Mouse (Mus musculus): Measurements from ENCODE around the gene Abhd2. TPM values are rescaled to one million over a fixed set of nuclear protein-coding genes. Genes with fewer than 3 reads are reported as not detected.

Abhd2 gene
- polyA plus RNA-seq, 1 experiment from 2014 or later = 15.7 TPM

DNA sequence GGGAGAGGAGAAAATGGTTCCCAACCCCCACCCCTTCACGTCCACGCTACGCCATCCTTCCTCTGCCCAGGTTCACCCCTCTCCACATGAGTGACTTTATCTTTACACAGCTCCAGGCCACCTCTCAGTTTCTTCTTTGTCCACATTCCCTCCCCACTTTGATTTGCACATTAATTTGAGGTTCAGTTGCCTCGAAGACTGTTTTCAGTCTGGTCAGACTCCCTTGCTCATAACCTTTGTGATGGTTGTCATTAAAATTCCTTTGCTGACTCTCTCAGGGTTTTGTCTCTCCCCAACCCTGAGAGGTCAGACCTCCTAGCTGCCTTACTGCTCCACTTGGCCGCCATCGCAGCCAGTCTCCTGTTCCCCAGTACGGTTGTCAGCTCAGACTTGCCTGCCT lies 121.7 kb downstream of the Abhd2 start:
- WGBS = 69% methylated on average over 7 of the region's 7 CpGs
- Histone ChIP-seq H3K4me2 (no peak overlapping the region), H3K4me1 (replicated peaks) (peaks cover 27% of the 10 kb centered on the region), H3K9me3 (no peaks in the 10 kb centered on the region), H3K4me3 (no peak overlapping the region), H3K27me3 (no peaks in the 10 kb centered on the region), H3K9ac (no peak overlapping the region), H3K27ac (replicated peaks) (no peak overlapping the region), H3K36me3 (no peaks in the 10 kb centered on the region)
- no peak for ATAC-seq (ENCODE audit: low read depth)

DNA sequence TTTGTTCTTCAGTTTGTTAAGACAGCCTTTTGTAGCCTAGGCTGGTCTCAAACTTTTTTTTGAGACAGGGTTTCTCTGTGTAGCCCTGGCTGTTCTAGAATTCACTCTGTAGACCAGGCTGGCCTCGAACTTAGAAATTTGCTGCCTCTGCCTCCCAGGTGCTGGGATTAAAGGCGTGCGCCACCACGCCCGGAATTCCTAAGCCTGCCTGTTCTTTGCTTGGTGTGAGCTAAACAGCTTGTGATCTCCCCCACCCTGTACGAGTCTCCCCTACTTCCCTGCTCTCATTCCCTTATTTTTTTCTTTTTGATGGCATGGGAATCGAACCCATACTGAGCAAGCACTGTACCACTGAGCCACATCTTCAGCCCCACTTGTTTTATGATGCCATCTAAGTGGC lies 122.2 kb downstream of the Abhd2 start:
- no peak overlapping the region for H3K4me2 ChIP-seq
- no peaks in the 10 kb centered on the region for H3K9me3 ChIP-seq
- ATAC-seq (ENCODE audit: low read depth) = no peak
- peaks cover 27% of the 10 kb centered on the region for H3K4me1 ChIP-seq (replicated peaks)
- 88% methylated on average over 7 of the region's 7 CpGs for WGBS
- no peaks in the 10 kb centered on the region for H3K27me3 ChIP-seq
- H3K4me3 ChIP-seq = no peak overlapping the region
- no peaks in the 10 kb centered on the region for H3K36me3 ChIP-seq
- H3K27ac ChIP-seq (replicated peaks) = no peak overlapping the region
- H3K9ac ChIP-seq = no peak overlapping the region

DNA sequence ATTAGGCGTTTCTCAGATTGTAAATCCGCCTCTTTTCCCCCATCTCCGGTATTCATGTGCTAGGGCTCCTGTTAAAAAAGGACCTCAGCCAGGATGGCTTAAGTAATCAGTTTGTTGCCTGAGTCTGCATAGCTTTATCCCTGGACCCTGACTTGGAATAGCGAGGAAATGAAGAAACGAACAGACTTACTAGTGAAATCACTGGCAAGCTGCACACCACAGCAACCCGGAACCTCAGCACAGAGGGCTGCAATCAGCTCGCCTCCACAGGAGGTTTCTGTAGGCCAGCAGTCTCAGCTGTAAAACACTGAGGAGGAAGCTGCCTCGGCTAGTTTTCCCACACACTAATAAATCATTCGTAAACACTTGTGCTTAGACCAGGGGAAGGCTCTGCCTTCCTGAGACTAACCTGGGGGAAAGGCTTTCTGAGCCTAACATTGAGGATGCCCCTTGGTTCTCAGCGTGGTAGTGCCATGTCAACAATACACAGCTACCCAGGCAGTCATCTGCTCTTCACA lies 124.5 kb downstream of the Abhd2 start:
- H3K27ac ChIP-seq (replicated peaks) = peak overlapping the region; percentile 3; the same call in 1 of the 2 replicates
- WGBS = 43% methylated on average over 10 of the region's 10 CpGs
- H3K4me2 ChIP-seq = no peak overlapping the region
- H3K9ac ChIP-seq = no peak overlapping the region
- no peaks in the 10 kb centered on the region for H3K36me3 ChIP-seq
- H3K9me3 ChIP-seq = no peaks in the 10 kb centered on the region
- H3K4me3 ChIP-seq = no peak overlapping the region
- peak; percentile 32; the same call in 1 of the 2 replicates for ATAC-seq (ENCODE audit: low read depth)
- H3K4me1 ChIP-seq (replicated peaks) = peaks cover 18% of the 10 kb centered on the region
- no peaks in the 10 kb centered on the region for H3K27me3 ChIP-seq

DNA sequence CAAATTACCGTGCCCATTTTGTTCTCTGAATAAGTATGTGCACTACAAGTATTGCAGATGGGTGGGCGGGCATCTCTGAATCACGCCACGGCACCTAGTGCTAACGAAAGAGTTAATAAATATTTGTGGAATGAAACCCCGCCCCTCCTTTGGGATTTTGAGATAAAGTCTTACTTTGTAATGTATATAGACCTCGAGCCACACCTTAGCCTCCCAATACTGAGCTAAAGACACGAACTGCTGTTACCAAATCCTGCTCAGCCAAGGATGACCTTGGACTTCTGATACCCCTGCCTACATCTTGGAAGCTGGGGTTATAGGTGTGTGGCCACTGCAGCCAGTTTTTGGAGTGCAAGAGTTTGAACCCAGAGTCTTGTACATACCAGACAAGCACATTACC lies 125.4 kb downstream of the Abhd2 start:
- ATAC-seq (ENCODE audit: low read depth) = no peak
- Histone ChIP-seq H3K9ac (no peak overlapping the region), H3K4me1 (replicated peaks) (peaks cover 11% of the 10 kb centered on the region), H3K36me3 (no peaks in the 10 kb centered on the region), H3K4me3 (no peak overlapping the region), H3K27me3 (no peaks in the 10 kb centered on the region), H3K27ac (replicated peaks) (no peak overlapping the region), H3K4me2 (no peak overlapping the region), H3K9me3 (no peaks in the 10 kb centered on the region)
- 83% methylated on average over 8 of the region's 8 CpGs for WGBS

DNA sequence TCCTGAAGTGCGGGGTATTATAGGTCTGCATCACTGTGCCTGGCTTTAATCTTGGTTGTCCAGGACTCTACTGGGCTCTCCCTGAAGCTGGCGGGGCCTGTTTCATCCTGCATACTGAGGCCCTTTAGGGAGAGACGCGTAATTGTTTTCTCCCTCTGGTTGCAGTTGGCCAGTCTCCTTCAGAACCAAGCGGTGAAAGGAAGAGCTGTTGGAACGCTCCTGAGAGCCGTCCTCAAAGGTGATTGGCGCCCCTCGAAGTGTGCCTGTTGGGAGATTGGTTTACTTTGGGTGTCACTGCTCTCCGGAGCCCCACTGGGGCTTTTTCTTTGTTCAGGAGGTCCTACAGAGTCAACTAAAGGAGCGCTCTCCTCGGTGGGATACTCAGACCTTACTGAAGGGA lies 126.0 kb downstream of the Abhd2 start:
- no peak overlapping the region for H3K27ac ChIP-seq (replicated peaks)
- peaks cover 11% of the 10 kb centered on the region for H3K4me1 ChIP-seq (replicated peaks)
- ATAC-seq (ENCODE audit: low read depth) = no peak
- no peaks in the 10 kb centered on the region for H3K36me3 ChIP-seq
- no peaks in the 10 kb centered on the region for H3K9me3 ChIP-seq
- no peak overlapping the region for H3K4me3 ChIP-seq
- no peak overlapping the region for H3K9ac ChIP-seq
- no peak overlapping the region for H3K4me2 ChIP-seq
- 74% methylated on average over 12 of the region's 12 CpGs for WGBS
- H3K27me3 ChIP-seq = no peaks in the 10 kb centered on the region

DNA sequence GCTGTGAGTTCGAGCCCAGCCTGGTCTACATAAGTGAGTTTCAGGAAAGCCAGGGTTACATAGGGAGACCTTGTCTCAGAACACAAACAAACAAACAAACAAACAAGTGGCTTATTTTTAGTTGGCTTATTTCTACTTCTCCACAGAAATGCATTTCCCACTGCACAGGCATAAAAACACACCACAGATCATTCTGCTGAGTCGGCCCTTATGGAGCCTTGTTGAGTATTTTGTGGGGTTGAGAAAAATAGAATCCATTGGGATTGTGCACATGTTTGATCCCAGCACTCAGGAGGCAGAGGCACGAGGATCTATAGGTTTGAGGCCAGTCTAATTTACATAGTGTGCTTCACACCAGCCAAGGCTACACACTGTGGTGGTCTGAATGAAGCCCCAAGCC lies 127.3 kb downstream of the Abhd2 start:
- Histone ChIP-seq H3K36me3 (no peaks in the 10 kb centered on the region), H3K9me3 (no peaks in the 10 kb centered on the region), H3K4me2 (no peak overlapping the region), H3K4me3 (no peak overlapping the region), H3K27me3 (no peaks in the 10 kb centered on the region), H3K9ac (no peak overlapping the region), H3K4me1 (replicated peaks) (peaks cover 11% of the 10 kb centered on the region), H3K27ac (replicated peaks) (no peak overlapping the region)
- ATAC-seq (ENCODE audit: low read depth) = no peak
- 85% methylated on average over 3 of the region's 3 CpGs for WGBS

DNA sequence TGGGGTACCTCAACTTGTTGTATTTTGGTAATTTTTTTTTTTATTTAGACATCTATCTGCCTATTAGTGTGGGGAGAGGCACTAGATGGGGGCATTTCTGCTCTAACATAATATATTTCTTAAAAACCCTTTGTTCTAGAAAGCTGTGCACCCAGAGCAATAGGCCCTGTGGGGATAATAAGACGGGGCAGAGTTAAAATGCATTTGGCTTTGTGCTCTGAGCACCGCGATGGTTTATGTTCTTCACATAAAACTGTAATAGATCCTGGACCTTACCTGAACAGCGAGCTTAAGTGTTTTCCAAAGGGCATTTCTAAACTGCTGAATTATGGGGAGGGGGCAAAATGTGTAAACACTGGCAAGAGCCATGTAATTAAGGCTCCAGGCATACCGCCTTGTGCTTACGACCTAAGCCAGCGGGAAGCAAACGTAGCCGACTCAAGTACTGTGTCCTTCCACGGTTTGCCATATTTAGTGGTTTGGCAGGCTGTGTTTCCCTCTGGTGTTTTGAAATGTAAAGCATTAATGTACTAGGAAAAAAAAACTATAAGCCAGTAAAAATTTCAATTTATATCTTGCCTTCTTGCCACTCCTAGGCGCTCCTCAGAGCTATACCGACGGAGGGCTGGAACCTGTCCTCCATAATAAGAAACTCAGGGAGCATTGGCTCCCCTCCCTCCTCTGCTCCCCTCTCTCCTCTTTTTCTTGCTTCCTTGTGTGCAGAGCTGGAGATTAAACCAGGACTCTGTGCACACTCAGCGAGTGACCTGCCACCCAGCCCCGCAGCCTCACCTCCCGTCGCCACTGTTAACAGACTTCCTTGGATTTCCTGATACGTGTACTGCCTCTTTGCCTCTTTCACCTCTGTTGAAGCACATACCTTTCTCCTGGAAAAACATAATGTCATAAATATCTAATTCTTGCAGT lies 141.7 kb downstream of the Abhd2 start:
- Histone ChIP-seq H3K27me3 (no peaks in the 10 kb centered on the region), H3K36me3 (no peaks in the 10 kb centered on the region), H3K4me1 (replicated peaks) (peaks cover 19% of the 10 kb centered on the region), H3K9ac (no peak overlapping the region), H3K27ac (replicated peaks) (peak overlapping the region; percentile 81), H3K9me3 (no peaks in the 10 kb centered on the region), H3K4me3 (no peak overlapping the region), H3K4me2 (peak overlapping the region; percentile 11)
- 55% methylated on average over 18 of the region's 18 CpGs for WGBS
- peak; percentile 68 for ATAC-seq (ENCODE audit: low read depth)

Other genes with a start within 250 kb of the Abhd2 start
- gene Acan, start 219.7 kb upstream of the Abhd2 start, polyA plus RNA-seq (2015; fragmentation: Nextera tagmentation; extraction: Ambion mirVana) = 1.3 and 2.6 TPM in 2 replicates
- gene Hapln3, start 142.2 kb upstream of the Abhd2 start, polyA plus RNA-seq (2015; fragmentation: Nextera tagmentation; extraction: Ambion mirVana) = 1.5 and 1.7 TPM in 2 replicates
- gene Mfge8, start 124.1 kb upstream of the Abhd2 start, polyA plus RNA-seq (2015; fragmentation: Nextera tagmentation; extraction: Ambion mirVana) = 59.3 and 61.1 TPM in 2 replicates
- gene Rlbp1, start 113.8 kb downstream of the Abhd2 start, polyA plus RNA-seq (2015; fragmentation: Nextera tagmentation; extraction: Ambion mirVana) = 19.2 and 19.7 TPM in 2 replicates
- 2.7 and 3.5 TPM in 2 replicates for gene Fanci, start 118.7 kb downstream of the Abhd2 start, polyA plus RNA-seq (2015; fragmentation: Nextera tagmentation; extraction: Ambion mirVana)
- 28.2 and 28.6 TPM in 2 replicates for gene Polg, start 193.2 kb downstream of the Abhd2 start, polyA plus RNA-seq (2015; fragmentation: Nextera tagmentation; extraction: Ambion mirVana)

Data from neural tube, embryonic 13.5 days (tissue).